Mouse (Mus musculus): ENCODE measurements at regions not wholly inside any gene's neighbourhood (a gene's known extent, or its start where the extent isn't known, plus 50 kb on each side); places are given as distances from the start of the nearest gene placed in this dataset.

- DNase-seq: no peak
- Histone ChIP-seq H3K27me3 (ENCODE audit: control insufficient read depth, insufficient read depth, low read length) (no peaks in the 10 kb centered on the region), H3K9ac (ENCODE audit: low read depth, low read length) (no peak overlapping the region), H3K27ac (no peak overlapping the region), H3K79me2 (replicated peaks; ENCODE audit: control insufficient read depth, insufficient read depth, low read length) (no peaks in the 10 kb centered on the region), H3K36me3 (ENCODE audit: control insufficient read depth, insufficient read depth, low read length) (no peaks in the 10 kb centered on the region), H3K4me1 (ENCODE audit: control insufficient read depth, insufficient read depth, low read length) (no peaks in the 10 kb centered on the region), H3K4me3 (no peak overlapping the region)
- TF ChIP-seq CTCF (IDR thresholded peaks at IDR 0.05): no peak
- TF ChIP-seq EP300 (IDR thresholded peaks at IDR 0.05; ENCODE audit: insufficient read depth, low read depth, low read length): no peak
- TF ChIP-seq POLR2A (IDR thresholded peaks at IDR 0.05; ENCODE audit: insufficient read depth, low read depth, low read length): no peak
- WGBS: 79% methylated on average over 1 of the region's 1 CpGs
- intact Hi-C loops (cut with DNase I): no loop called here
Measured at GRCm38 (mm10) chr1:141926194-141926593, 1680.2 kb downstream of the Kcnt2 start.

GRCm38 (mm10) chr1:141926804-141927203, 1680.8 kb downstream of the Kcnt2 start:
- intact Hi-C loops (cut with DNase I): no loop called here
- H3K27me3 ChIP-seq (ENCODE audit: control insufficient read depth, insufficient read depth, low read length): no peaks in the 10 kb centered on the region
- H3K9ac ChIP-seq (ENCODE audit: low read depth, low read length): no peak overlapping the region
- H3K36me3 ChIP-seq (ENCODE audit: control insufficient read depth, insufficient read depth, low read length): no peaks in the 10 kb centered on the region
- no peaks in the 10 kb centered on the region for H3K79me2 ChIP-seq (replicated peaks; ENCODE audit: control insufficient read depth, insufficient read depth, low read length)
- no peak overlapping the region for H3K4me3 ChIP-seq
- no peak overlapping the region for H3K27ac ChIP-seq
- 71% methylated on average over 4 of the region's 4 CpGs for WGBS
- TF ChIP-seq CTCF (IDR thresholded peaks at IDR 0.05): no peak
- TF ChIP-seq POLR2A (IDR thresholded peaks at IDR 0.05; ENCODE audit: insufficient read depth, low read depth, low read length): no peak
- TF ChIP-seq EP300 (IDR thresholded peaks at IDR 0.05; ENCODE audit: insufficient read depth, low read depth, low read length): no peak
- no peak for DNase-seq
- H3K4me1 ChIP-seq (ENCODE audit: control insufficient read depth, insufficient read depth, low read length): no peaks in the 10 kb centered on the region

- H3K27me3 ChIP-seq (ENCODE audit: control insufficient read depth, insufficient read depth, low read length): no peaks in the 10 kb centered on the region
- no peak for DNase-seq
- no peak overlapping the region for H3K9ac ChIP-seq (ENCODE audit: low read depth, low read length)
- no peaks in the 10 kb centered on the region for H3K4me1 ChIP-seq (ENCODE audit: control insufficient read depth, insufficient read depth, low read length)
- 57% methylated on average over 1 of the region's 1 CpGs for WGBS
- no peaks in the 10 kb centered on the region for H3K36me3 ChIP-seq (ENCODE audit: control insufficient read depth, insufficient read depth, low read length)
- no peaks in the 10 kb centered on the region for H3K79me2 ChIP-seq (replicated peaks; ENCODE audit: control insufficient read depth, insufficient read depth, low read length)
- no peak overlapping the region for H3K27ac ChIP-seq
- H3K4me3 ChIP-seq: no peak overlapping the region
- intact Hi-C loops (cut with DNase I): no loop called here
- TF ChIP-seq POLR2A (IDR thresholded peaks at IDR 0.05; ENCODE audit: insufficient read depth, low read depth, low read length) (no peak), CTCF (IDR thresholded peaks at IDR 0.05) (no peak), EP300 (IDR thresholded peaks at IDR 0.05; ENCODE audit: insufficient read depth, low read depth, low read length) (no peak)
Measured at GRCm38 (mm10) chr1:141948055-141948454, 1692.4 kb upstream of the B3galt2 start.

- no peaks in the 10 kb centered on the region for H3K36me3 ChIP-seq (ENCODE audit: control insufficient read depth, insufficient read depth, low read length)
- H3K27ac ChIP-seq: no peak overlapping the region
- H3K27me3 ChIP-seq (ENCODE audit: control insufficient read depth, insufficient read depth, low read length): no peaks in the 10 kb centered on the region
- no peaks in the 10 kb centered on the region for H3K79me2 ChIP-seq (replicated peaks; ENCODE audit: control insufficient read depth, insufficient read depth, low read length)
- WGBS: 82% methylated on average over 2 of the region's 2 CpGs
- H3K9ac ChIP-seq (ENCODE audit: low read depth, low read length): no peak overlapping the region
- TF ChIP-seq POLR2A (IDR thresholded peaks at IDR 0.05; ENCODE audit: insufficient read depth, low read depth, low read length) (no peak), EP300 (IDR thresholded peaks at IDR 0.05; ENCODE audit: insufficient read depth, low read depth, low read length) (no peak), CTCF (IDR thresholded peaks at IDR 0.05) (no peak)
- no peaks in the 10 kb centered on the region for H3K4me1 ChIP-seq (ENCODE audit: control insufficient read depth, insufficient read depth, low read length)
- intact Hi-C loops (cut with DNase I): no loop called here
- DNase-seq: no peak
- H3K4me3 ChIP-seq: no peak overlapping the region
Measured at GRCm38 (mm10) chr1:141954323-141954867, 1686.1 kb upstream of the B3galt2 start.

- TF ChIP-seq POLR2A (IDR thresholded peaks at IDR 0.05; ENCODE audit: insufficient read depth, low read depth, low read length) (no peak), CTCF (IDR thresholded peaks at IDR 0.05) (peak; percentile 80)
- DNase-seq: no peak
- intact Hi-C loops (cut with DNase I): no loop called here
- no peaks in the 10 kb centered on the region for H3K36me3 ChIP-seq (ENCODE audit: control insufficient read depth, insufficient read depth, low read length)
- no peak overlapping the region for H3K27ac ChIP-seq
- H3K4me3 ChIP-seq: no peak overlapping the region
- H3K79me2 ChIP-seq (replicated peaks; ENCODE audit: control insufficient read depth, insufficient read depth, low read length): no peaks in the 10 kb centered on the region
- WGBS: 2% methylated on average over 2 of the region's 2 CpGs
- H3K27me3 ChIP-seq (ENCODE audit: control insufficient read depth, insufficient read depth, low read length): no peaks in the 10 kb centered on the region
- no peak overlapping the region for H3K9ac ChIP-seq (ENCODE audit: low read depth, low read length)
- no peaks in the 10 kb centered on the region for H3K4me1 ChIP-seq (ENCODE audit: control insufficient read depth, insufficient read depth, low read length)
Measured at GRCm38 (mm10) chr1:141961743-141962142, 1678.7 kb upstream of the B3galt2 start.

- no peaks in the 10 kb centered on the region for H3K27me3 ChIP-seq (ENCODE audit: control insufficient read depth, insufficient read depth, low read length)
- TF ChIP-seq POLR2A (IDR thresholded peaks at IDR 0.05; ENCODE audit: insufficient read depth, low read depth, low read length) (no peak), CTCF (IDR thresholded peaks at IDR 0.05) (no peak), EP300 (IDR thresholded peaks at IDR 0.05; ENCODE audit: insufficient read depth, low read depth, low read length) (no peak)
- H3K79me2 ChIP-seq (replicated peaks; ENCODE audit: control insufficient read depth, insufficient read depth, low read length): no peaks in the 10 kb centered on the region
- H3K4me1 ChIP-seq (ENCODE audit: control insufficient read depth, insufficient read depth, low read length): no peaks in the 10 kb centered on the region
- intact Hi-C loops (cut with DNase I): no loop called here
- no peaks in the 10 kb centered on the region for H3K36me3 ChIP-seq (ENCODE audit: control insufficient read depth, insufficient read depth, low read length)
- H3K9ac ChIP-seq (ENCODE audit: low read depth, low read length): no peak overlapping the region
- no peak overlapping the region for H3K27ac ChIP-seq
- no peak overlapping the region for H3K4me3 ChIP-seq
- 58% methylated on average over 5 of the region's 5 CpGs for WGBS
- DNase-seq: no peak
Measured at GRCm38 (mm10) chr1:141968133-141968532, 1672.3 kb upstream of the B3galt2 start.
